Mouse (Mus musculus) embryonic facial prominence, embryonic 14.5 days (tissue): Measurements from ENCODE around the gene Sorcs2. TPM values are rescaled to one million over a fixed set of nuclear protein-coding genes. Genes with fewer than 3 reads are reported as not detected.

Experiments used
- ATAC-seq: fragments of 200-750 bp; cut with Nextera tagmentation; 2 replicates; pipeline ENCODE4 v1.8.0; 2017; ENCODE audit warnings: low read depth, moderate number of reproducible peaks, moderate TSS enrichment
- DNase-seq: peaks from one replicate; pipeline ENCODE4 v3.0.0-alpha.2; 2015; ENCODE audit warnings: low spot score
- H3K27ac ChIP-seq: fragments of 300-500 bp; sonication (generic); replicated peaks from 2 replicates; pipeline ENCODE4 v1.5.1; 2014; ENCODE audit warnings: low read depth, mild to moderate bottlenecking, low read length, moderate library complexity
- H3K27me3 ChIP-seq: fragments of 300-500 bp; sonication (generic); replicated peaks from 2 replicates; pipeline ENCODE4 v1.6.1; 2014; ENCODE audit warnings: low read length; ENCODE audit not compliant: control insufficient read depth, insufficient read depth
- H3K36me3 ChIP-seq: fragments of 300-500 bp; sonication (generic); 2 replicates; pipeline ENCODE4 v1.6.1; 2014; ENCODE audit warnings: low read length, mixed read lengths; ENCODE audit not compliant: control insufficient read depth, insufficient read depth
- H3K4me1 ChIP-seq: fragments of 300-500 bp; sonication (generic); 2 replicates; pipeline ENCODE4 v1.6.1; 2014; ENCODE audit warnings: antibody characterized with exemption, low read length; ENCODE audit not compliant: control insufficient read depth, insufficient read depth
- H3K4me2 ChIP-seq: fragments of 300-500 bp; sonication (generic); 2 replicates; pipeline ENCODE4 v1.6.1; 2014; ENCODE audit warnings: low read depth, mild to moderate bottlenecking, low read length, moderate library complexity, mixed read lengths
- H3K4me3 ChIP-seq: fragments of 300-500 bp; sonication (generic); 2 replicates; pipeline ENCODE4 v1.5.1; 2014; ENCODE audit warnings: low read depth, mild to moderate bottlenecking, low read length
- H3K9ac ChIP-seq: fragments of 300-500 bp; sonication (generic); 2 replicates; pipeline ENCODE4 v1.6.1; 2014; ENCODE audit warnings: low read depth, mild to moderate bottlenecking, low read length, moderate library complexity, mixed read lengths
- H3K9me3 ChIP-seq: fragments of 300-500 bp; sonication (generic); 2 replicates; pipeline ENCODE4 v1.6.1; 2016; ENCODE audit warnings: low read length; ENCODE audit not compliant: control insufficient read depth
- WGBS: fragments of 180-500 bp; shearing (Covaris S2); extraction: QIAGEN DNeasy Blood & Tissue Kit; methylation state at CpG from one replicate; pipeline ENCODE4 v1.1.7; 2014; 5-methylcytosine and 5-hydroxymethylcytosine counted together
- polyA plus RNA-seq: library from polyadenylated mRNA; unstranded; fragments of >200 nt; fragmentation: Nextera tagmentation; extraction: Ambion mirVana; gene quantifications from 2 replicates; pipeline ENCODE4 v1.2.1, GENCODE M21; 2014

Sorcs2 gene
- polyA plus RNA-seq, 1 experiment from 2014 or later = 21.6 TPM

GRCm38 (mm10) chr5:36191285-36191684, 206.7 kb downstream of the Sorcs2 start:
- Histone ChIP-seq H3K4me3 (no peak overlapping the region), H3K4me1 (peaks cover 7% of the 10 kb centered on the region; the same call in 1 of the 2 replicates), H3K36me3 (no peaks in the 10 kb centered on the region), H3K9ac (no peak overlapping the region), H3K27ac (no peak overlapping the region), H3K4me2 (no peak overlapping the region), H3K27me3 (no peaks in the 10 kb centered on the region), H3K9me3 (no peaks in the 10 kb centered on the region)
- WGBS = 94% methylated on average over 4 of the region's 4 CpGs
- DNase-seq = no peak
- ATAC-seq = no peak

- WGBS = 82% methylated on average over 4 of the region's 4 CpGs
- H3K9ac ChIP-seq = no peak overlapping the region
- ATAC-seq = no peak
Observed at GRCm38 (mm10) chr5:36188310-36188709, 209.6 kb downstream of the Sorcs2 start.

GRCm38 (mm10) chr5:36186294-36187053, 211.5 kb downstream of the Sorcs2 start:
- Histone ChIP-seq H3K4me2 (no peak overlapping the region), H3K27me3 (no peaks in the 10 kb centered on the region), H3K4me1 (no peaks in the 10 kb centered on the region), H3K36me3 (no peaks in the 10 kb centered on the region), H3K9me3 (no peaks in the 10 kb centered on the region), H3K9ac (no peak overlapping the region), H3K27ac (no peak overlapping the region), H3K4me3 (no peak overlapping the region)
- no peak for ATAC-seq
- 55% methylated on average over 8 of the region's 8 CpGs for WGBS
- no peak for DNase-seq

More at GRCm38 (mm10) chr5:36188310-36188709, 209.6 kb downstream of the Sorcs2 start:
- H3K4me2 ChIP-seq = no peak overlapping the region
- no peaks in the 10 kb centered on the region for H3K36me3 ChIP-seq
- no peaks in the 10 kb centered on the region for H3K9me3 ChIP-seq
- no peaks in the 10 kb centered on the region for H3K27me3 ChIP-seq
- DNase-seq = no peak
- H3K27ac ChIP-seq = no peak overlapping the region
- H3K4me1 ChIP-seq = peaks cover 7% of the 10 kb centered on the region; the same call in 1 of the 2 replicates
- no peak overlapping the region for H3K4me3 ChIP-seq

- no peak overlapping the region for H3K9ac ChIP-seq
- H3K27me3 ChIP-seq = no peaks in the 10 kb centered on the region
- no peak overlapping the region for H3K27ac ChIP-seq
- H3K4me1 ChIP-seq = no peaks in the 10 kb centered on the region
- no peak for DNase-seq
- WGBS = 79% methylated on average over 7 of the region's 7 CpGs
- H3K9me3 ChIP-seq = no peaks in the 10 kb centered on the region
- H3K4me3 ChIP-seq = no peak overlapping the region
- H3K4me2 ChIP-seq = no peak overlapping the region
- no peaks in the 10 kb centered on the region for H3K36me3 ChIP-seq
- no peak; the same call in 1 of the 2 replicates for ATAC-seq
Observed at GRCm38 (mm10) chr5:36182326-36182725, 215.6 kb downstream of the Sorcs2 start.

GRCm38 (mm10) chr5:36179708-36180107, 218.2 kb downstream of the Sorcs2 start:
- 82% methylated on average over 5 of the region's 5 CpGs for WGBS
- H3K9ac ChIP-seq = no peak overlapping the region
- DNase-seq = no peak
- H3K27ac ChIP-seq = no peak overlapping the region
- H3K4me2 ChIP-seq = no peak overlapping the region
- no peaks in the 10 kb centered on the region for H3K9me3 ChIP-seq
- H3K4me3 ChIP-seq = no peak overlapping the region
- no peaks in the 10 kb centered on the region for H3K36me3 ChIP-seq
- H3K27me3 ChIP-seq = no peaks in the 10 kb centered on the region
- ATAC-seq = no peak
- H3K4me1 ChIP-seq = no peaks in the 10 kb centered on the region

GRCm38 (mm10) chr5:36178785-36179184, 219.2 kb downstream of the Sorcs2 start:
- H3K4me2 ChIP-seq = no peak overlapping the region
- no peak overlapping the region for H3K4me3 ChIP-seq
- no peaks in the 10 kb centered on the region for H3K4me1 ChIP-seq
- H3K9ac ChIP-seq = no peak overlapping the region
- H3K27me3 ChIP-seq = no peaks in the 10 kb centered on the region
- 84% methylated on average over 3 of the region's 3 CpGs for WGBS
- ATAC-seq (no peak), DNase-seq (no peak)
- no peaks in the 10 kb centered on the region for H3K36me3 ChIP-seq
- H3K9me3 ChIP-seq = no peaks in the 10 kb centered on the region
- H3K27ac ChIP-seq = no peak overlapping the region

GRCm38 (mm10) chr5:36178215-36178614, 219.7 kb downstream of the Sorcs2 start:
- no peak for ATAC-seq
- no peaks in the 10 kb centered on the region for H3K4me1 ChIP-seq

GRCm38 (mm10) chr5:36176873-36177272, 221.1 kb downstream of the Sorcs2 start:
- no peaks in the 10 kb centered on the region for H3K36me3 ChIP-seq
- H3K27ac ChIP-seq = no peak overlapping the region
- H3K9ac ChIP-seq = no peak overlapping the region
- 87% methylated on average over 4 of the region's 4 CpGs for WGBS
- H3K4me3 ChIP-seq = no peak overlapping the region
- ATAC-seq = no peak
- no peak overlapping the region for H3K4me2 ChIP-seq
- H3K9me3 ChIP-seq = no peaks in the 10 kb centered on the region
- no peak for DNase-seq
- no peaks in the 10 kb centered on the region for H3K27me3 ChIP-seq
- no peaks in the 10 kb centered on the region for H3K4me1 ChIP-seq

More at GRCm38 (mm10) chr5:36178215-36178614, 219.7 kb downstream of the Sorcs2 start:
- Histone ChIP-seq H3K9me3 (no peaks in the 10 kb centered on the region), H3K4me2 (no peak overlapping the region), H3K4me3 (no peak overlapping the region), H3K9ac (no peak overlapping the region), H3K36me3 (no peaks in the 10 kb centered on the region), H3K27ac (no peak overlapping the region), H3K27me3 (no peaks in the 10 kb centered on the region)
- WGBS = 48% methylated on average over 7 of the region's 7 CpGs
- DNase-seq = no peak

GRCm38 (mm10) chr5:36176409-36176808, 221.5 kb downstream of the Sorcs2 start:
- ATAC-seq (no peak), DNase-seq (no peak)
- no peak overlapping the region for H3K9ac ChIP-seq
- no peak overlapping the region for H3K4me3 ChIP-seq
- no peaks in the 10 kb centered on the region for H3K27me3 ChIP-seq
- H3K9me3 ChIP-seq = no peaks in the 10 kb centered on the region
- H3K4me1 ChIP-seq = no peaks in the 10 kb centered on the region
- WGBS = 85% methylated on average over 11 of the region's 11 CpGs
- H3K4me2 ChIP-seq = no peak overlapping the region
- no peak overlapping the region for H3K27ac ChIP-seq
- no peaks in the 10 kb centered on the region for H3K36me3 ChIP-seq
